Mouse (Mus musculus) ovary, adult 18-20 months (tissue): ENCODE results near the gene Josd1.

Experiments used
- DNase-seq: peaks from one replicate; pipeline ENCODE4 v3.0.0; 2022; ENCODE audit warnings: low spot score, mixed read lengths

The Josd1 gene

GRCm38 (mm10) chr15:79687646-79688267 lies at the start of gene Josd1:
TSS of gene Josd1 (minus strand) at chr15:79687919.
- DNase-seq: peak; percentile 91

- no peak for DNase-seq
These were observed 46.6 kb upstream of the Josd1 start for GRCm38 (mm10) chr15:79734311-79734710.

GRCm38 (mm10) chr15:79733640-79734039 lies 45.9 kb upstream of the Josd1 start:
- no peak for DNase-seq

- no peak for DNase-seq
These were observed 45.5 kb upstream of the Josd1 start for GRCm38 (mm10) chr15:79733192-79733591.

GRCm38 (mm10) chr15:79731554-79731953 lies 43.8 kb upstream of the Josd1 start:
- no peak for DNase-seq

GRCm38 (mm10) chr15:79728731-79729388 lies 41.1 kb upstream of the Josd1 start:
- no peak for DNase-seq

- no peak for DNase-seq
These were observed 40.6 kb upstream of the Josd1 start for GRCm38 (mm10) chr15:79728311-79728710.

GRCm38 (mm10) chr15:79727840-79728239 lies 40.1 kb upstream of the Josd1 start:
- no peak for DNase-seq

- no peak for DNase-seq
These were observed 37.6 kb upstream of the Josd1 start for GRCm38 (mm10) chr15:79725190-79725789.

- peak; percentile 26 for DNase-seq
These were observed 35.7 kb upstream of the Josd1 start for GRCm38 (mm10) chr15:79723439-79723838.

GRCm38 (mm10) chr15:79720796-79721195 lies 33.1 kb upstream of the Josd1 start:
- DNase-seq: no peak

GRCm38 (mm10) chr15:79720267-79720666 lies 32.5 kb upstream of the Josd1 start:
- DNase-seq: no peak

GRCm38 (mm10) chr15:79716710-79717109 lies 29.0 kb upstream of the Josd1 start:
- DNase-seq: no peak

GRCm38 (mm10) chr15:79715646-79716045 lies 27.9 kb upstream of the Josd1 start:
- DNase-seq: no peak

GRCm38 (mm10) chr15:79708229-79708822 lies 20.6 kb upstream of the Josd1 start:
- no peak for DNase-seq

GRCm38 (mm10) chr15:79706603-79707214 lies 19.0 kb upstream of the Josd1 start:
- no peak for DNase-seq

- no peak for DNase-seq
These were observed 10.0 kb upstream of the Josd1 start for GRCm38 (mm10) chr15:79697558-79698187.

GRCm38 (mm10) chr15:79697011-79697410 lies 9.3 kb upstream of the Josd1 start:
- DNase-seq: no peak

GRCm38 (mm10) chr15:79696508-79696907 lies 8.8 kb upstream of the Josd1 start:
- no peak for DNase-seq

- no peak for DNase-seq
These were observed 7.8 kb upstream of the Josd1 start for GRCm38 (mm10) chr15:79695516-79695915.

- no peak for DNase-seq
These were observed 6.8 kb upstream of the Josd1 start for GRCm38 (mm10) chr15:79694512-79694911.

GRCm38 (mm10) chr15:79693740-79694139 lies 6.0 kb upstream of the Josd1 start:
- DNase-seq: no peak
